Mouse (Mus musculus): ENCODE measurements around the gene Timm13.
A peak's percentile ranks its signal among the peaks of the same experiment; 100 is the strongest.

The Timm13 gene

DNA sequence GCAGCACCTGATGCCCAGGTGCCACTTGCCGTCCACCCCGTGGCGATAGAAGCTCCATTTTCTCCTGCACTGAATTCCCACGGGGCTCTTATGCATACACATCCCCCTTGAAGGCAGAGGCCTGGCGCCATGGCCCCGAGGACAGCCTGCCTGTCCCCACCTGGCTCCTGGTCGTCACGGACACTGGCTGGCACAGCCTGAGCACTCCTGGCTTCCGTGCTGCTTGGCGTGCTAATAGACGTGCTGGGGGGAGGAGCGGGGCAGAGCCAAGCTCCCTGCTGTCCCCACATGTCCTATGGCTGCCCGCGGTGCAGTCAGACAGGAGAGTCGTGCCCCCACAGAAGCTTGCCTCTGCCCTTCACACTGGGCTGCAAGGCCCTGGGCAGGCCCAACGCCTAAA lies 36.3 kb downstream of the Timm13 start:
- no peak for DNase-seq (ENCODE audit: extremely low read depth, low read depth)

GRCm38 (mm10) chr10:80862305-80862704 lies 38.5 kb downstream of the Timm13 start:
- DNase-seq (ENCODE audit: extremely low read depth, low read depth) = no peak

- peak; percentile 63 for DNase-seq (ENCODE audit: extremely low read depth, low read depth)
These were observed 42.3 kb downstream of the Timm13 start for GRCm38 (mm10) chr10:80858350-80858935.

DNA sequence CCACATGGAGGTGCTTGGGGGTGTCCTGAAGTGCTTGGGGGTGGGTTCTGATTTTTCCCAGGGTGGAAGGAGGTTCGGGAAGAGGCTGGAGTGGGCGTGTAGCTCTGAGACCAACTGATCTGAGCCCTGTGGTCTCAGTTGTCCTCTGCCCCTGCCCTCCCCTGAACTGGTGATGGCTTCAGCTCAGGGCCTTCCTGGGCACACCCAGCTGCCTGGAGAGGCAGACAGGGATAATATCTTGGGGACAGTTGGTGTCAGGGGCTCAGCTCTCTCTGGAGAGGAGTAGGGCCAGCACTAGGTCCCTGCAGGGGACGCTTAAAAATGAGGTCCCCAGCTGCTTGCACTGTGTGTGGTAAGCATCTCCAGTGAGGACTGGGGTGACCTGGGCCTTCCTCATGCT lies 42.9 kb downstream of the Timm13 start:
- no peak for DNase-seq (ENCODE audit: extremely low read depth, low read depth)

DNA sequence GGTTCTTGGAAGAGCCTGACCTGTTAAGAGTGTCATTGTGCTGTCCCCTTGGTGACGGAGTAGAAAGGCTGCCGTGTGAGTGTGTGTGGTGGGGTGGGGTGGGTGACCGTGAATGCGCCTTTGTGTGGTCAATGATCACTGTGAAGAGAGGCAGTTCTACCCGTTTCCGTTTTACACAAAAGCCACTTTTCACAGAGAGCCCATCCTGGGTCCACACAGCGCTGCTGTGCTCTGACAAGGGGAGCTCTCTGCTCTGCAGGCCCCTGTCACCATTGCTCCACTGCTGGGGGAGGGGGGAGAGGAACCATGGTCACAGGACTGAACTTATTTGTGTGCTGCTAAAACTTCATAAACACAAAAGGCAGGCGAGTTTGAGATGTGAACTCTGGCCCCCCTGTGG lies 43.4 kb downstream of the Timm13 start:
- no peak for DNase-seq (ENCODE audit: extremely low read depth, low read depth)

DNA sequence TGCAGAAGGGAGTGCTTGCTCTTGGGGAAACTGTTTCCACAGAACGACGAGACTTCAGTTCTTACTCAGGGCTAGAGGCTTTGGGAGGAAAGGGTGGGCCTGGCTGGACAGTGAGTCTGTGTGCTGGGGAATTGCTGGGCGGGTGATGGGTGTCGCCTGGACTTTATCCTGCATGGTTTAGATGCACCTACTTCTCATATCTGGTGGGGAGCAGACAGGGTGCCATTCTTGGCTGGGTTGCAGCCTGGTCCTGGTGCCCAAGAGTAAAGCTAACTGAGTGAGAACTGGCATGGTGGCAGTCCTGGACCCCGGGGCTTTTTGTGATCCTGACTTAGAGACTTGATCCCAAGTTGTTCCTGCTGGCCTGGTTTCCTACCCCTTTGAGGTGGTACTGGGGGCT lies 43.9 kb downstream of the Timm13 start:
- no peak for DNase-seq (ENCODE audit: extremely low read depth, low read depth)

- DNase-seq (ENCODE audit: extremely low read depth, low read depth) = no peak
These were observed 44.5 kb downstream of the Timm13 start for GRCm38 (mm10) chr10:80856267-80856666.

- no peak for DNase-seq (ENCODE audit: extremely low read depth, low read depth)
These were observed 45.1 kb downstream of the Timm13 start for GRCm38 (mm10) chr10:80855749-80856073.

- DNase-seq (ENCODE audit: extremely low read depth, low read depth) = peak; percentile 74
These were observed 45.6 kb downstream of the Timm13 start, which contains the start of the genes Lsm7 and Sppl2b for GRCm38 (mm10) chr10:80854913-80855748. TSS of gene Lsm7 (minus strand) at chr10:80855209. TSS of gene Sppl2b (plus strand) at chr10:80855275.
